Mouse (Mus musculus): Measurements from ENCODE around the gene Dmxl2.

Gene Dmxl2

DNA sequence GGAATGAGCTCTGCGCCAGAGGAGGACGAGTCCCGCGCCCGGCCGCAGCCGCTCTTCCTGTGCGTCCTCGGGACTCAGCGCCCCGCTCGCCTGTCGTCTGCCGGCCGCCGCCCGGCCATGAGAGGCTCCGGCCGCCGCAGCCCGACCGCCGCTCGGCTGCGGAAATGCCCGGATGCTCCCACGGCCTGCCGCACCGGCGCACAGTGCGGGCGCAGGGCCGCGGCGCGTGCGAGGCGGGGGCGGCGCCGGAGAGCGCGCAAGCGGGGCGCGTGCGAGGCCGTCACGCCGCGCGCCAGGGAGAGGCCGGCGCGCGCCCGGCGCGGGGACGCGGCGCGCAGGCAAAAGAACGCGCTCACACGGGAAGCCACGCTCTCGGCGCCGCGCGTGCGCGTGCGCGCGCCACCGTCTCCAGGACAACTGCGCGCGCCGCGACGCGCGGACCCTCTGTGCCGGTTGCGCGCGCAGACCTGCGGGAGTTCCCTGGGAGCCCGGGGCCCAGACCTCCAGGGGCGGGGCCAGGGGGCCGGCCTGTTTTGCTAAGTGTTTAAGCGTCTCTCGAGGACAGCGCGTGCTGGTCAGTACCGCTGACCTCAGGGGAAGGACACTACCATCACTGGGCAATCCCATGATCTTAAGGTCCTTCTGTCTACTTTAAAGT, at the start of gene Dmxl2:
TSS of gene Dmxl2 (minus strand) at position 174 of the 658 bp plus-strand sequence.
- DNase-seq, result peak; percentile 97

DNA sequence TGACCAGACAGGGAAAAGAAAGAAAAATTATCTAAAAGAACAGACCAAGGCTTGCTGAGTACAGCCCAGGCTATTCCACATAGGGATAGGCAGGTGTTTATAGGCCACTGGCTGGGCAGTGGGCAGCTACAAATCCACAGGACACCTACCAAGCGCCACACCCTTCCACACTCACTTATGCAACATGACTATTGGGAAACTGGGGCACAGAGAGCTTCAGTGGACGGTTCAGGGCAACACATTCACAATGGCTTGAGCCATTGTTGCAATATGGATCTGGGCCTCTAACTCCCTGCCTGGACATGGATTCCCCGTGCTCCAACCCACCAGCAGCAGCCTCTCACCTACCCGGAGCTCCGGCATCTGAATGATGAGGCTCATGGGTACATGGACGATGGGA, 48.0 kb upstream of the Dmxl2 start:
- DNase-seq, result no peak

DNA sequence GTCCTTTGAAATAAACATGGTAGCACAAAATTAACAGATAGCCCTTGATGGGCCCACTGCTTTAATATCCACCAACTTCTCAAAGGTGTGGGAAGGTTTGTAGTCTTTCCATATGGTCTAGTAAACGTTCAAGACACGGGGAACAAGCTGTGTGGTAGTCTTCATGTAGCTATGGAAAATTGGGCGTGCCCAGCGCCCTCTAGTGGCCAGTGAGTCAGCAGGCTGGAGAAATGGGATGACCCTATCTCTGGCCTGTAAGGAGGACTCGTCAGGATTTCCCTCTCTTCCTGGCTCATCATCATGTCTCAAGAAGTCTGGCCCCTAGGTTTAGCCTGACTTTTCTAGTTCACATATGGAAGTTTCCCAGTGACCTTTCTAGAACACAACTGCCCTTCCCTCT, 46.1 kb upstream of the Dmxl2 start:
- DNase-seq, result peak; percentile 66

DNA sequence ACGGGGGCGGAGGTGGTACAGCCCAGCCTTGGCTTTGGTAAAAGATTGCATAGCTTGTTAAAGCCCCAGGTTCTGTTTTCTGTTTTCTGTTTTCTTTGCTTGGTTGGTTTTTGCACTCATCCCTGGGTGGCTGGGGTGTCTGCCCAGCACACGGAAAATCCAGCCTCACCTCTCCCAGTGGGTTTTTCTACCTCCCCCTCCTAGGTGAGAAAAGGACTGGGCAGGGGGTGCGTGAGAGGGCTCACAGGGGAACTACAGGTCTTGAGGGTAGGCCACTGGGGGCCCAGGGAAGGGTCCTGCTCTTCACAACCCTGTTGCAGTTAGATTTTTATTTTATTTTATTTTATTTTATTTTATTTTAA, 43.5 kb upstream of the Dmxl2 start:
- no peak for DNase-seq

DNA sequence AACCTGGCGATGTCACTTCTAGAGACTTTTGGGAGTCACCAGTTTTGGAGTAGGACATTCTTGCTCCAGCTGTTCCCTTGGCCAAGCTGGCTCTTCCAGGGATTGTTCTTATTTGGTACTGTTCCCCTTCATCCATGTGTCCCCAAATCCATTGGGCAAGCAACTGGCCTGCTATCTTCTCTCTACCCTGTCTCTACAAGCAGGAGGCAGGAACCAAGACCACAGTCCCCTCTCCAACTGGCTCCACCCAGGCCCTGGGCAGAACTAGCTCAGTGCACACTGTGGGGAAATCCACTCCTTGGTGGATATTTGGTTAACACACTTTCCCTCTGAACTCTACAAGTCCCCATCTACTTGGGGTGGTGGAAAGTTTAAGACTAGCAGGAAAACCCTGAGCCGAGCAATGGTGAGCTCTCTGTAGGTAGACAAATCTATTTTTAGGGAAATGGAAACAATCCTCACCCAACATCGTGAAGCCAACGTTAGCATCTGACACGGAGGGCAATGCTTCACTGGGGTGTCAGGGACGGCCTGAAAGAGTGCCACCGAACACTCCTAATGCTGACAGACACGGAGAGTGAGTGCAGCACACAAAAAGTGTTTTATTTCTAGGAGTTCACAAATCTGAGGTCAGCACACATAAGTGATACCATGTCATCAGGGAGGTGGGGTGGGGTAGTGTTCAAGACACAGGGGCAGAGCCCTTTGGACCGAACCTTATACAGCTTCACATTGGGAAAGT, 43.0 kb upstream of the Dmxl2 start:
- no peak for DNase-seq

DNA sequence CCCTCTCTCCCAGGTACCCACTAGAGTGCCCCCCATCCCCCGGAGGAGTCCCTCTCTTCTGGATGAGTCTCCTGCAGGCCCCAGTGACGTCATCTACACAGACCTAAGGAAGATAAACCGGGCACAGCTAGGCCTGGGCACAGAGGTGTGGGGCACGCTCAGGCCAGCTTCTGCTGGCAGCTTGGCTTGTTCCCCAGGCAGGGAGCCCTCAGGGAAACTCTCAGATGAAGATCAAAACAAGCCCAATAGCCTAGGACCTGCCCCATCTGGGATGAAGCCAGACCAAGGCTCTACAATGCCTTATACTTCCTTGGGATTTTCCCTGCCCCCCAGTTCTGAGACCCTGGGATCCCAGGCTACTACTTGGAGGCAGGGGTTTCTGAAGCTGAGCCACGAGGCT, 39.4 kb upstream of the Dmxl2 start:
- no peak for DNase-seq

DNA sequence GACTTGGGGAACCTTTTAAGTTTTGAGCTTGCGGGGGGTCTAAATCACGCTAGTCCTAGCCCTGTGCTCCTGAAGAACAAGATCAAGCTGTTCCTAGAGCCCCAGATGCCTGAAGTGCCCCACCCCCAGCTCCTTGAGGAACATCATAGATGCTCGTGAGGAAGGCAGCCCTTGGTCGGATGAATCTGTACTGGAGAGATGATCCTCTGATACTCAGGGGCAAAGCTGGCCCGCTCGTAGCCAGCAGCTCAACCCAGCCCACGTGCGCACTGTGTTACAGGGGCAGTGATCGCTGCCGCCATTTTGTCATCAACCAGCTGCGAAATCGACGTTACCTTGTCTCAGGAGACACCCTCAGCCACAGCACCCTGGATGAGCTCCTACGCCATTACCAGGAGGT, 37.3 kb upstream of the Dmxl2 start, which contains the start of gene Sh2d7:
TSS of gene Sh2d7 (plus strand) at position 301 of the 400 bp plus-strand sequence.
- no peak for DNase-seq

DNA sequence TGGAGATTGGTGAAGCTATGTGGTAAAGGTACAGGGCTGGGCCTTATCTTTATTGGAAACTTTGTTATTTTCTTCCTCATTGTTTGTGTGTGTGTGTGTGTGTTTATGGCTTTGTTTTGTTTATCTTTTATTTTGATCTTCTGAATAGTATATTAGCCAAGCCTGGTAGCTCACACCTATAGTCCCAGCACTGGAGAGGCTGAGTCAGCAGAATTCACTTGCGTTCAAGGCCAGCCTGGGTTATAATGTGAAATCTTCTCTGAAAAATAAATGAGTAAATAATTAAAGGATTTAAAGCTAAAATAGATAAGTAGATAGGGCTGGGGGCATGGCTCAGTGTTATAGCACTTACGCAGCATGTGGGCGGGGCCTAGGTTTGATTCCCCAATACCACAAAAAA, 36.8 kb upstream of the Dmxl2 start:
- no peak for DNase-seq

DNA sequence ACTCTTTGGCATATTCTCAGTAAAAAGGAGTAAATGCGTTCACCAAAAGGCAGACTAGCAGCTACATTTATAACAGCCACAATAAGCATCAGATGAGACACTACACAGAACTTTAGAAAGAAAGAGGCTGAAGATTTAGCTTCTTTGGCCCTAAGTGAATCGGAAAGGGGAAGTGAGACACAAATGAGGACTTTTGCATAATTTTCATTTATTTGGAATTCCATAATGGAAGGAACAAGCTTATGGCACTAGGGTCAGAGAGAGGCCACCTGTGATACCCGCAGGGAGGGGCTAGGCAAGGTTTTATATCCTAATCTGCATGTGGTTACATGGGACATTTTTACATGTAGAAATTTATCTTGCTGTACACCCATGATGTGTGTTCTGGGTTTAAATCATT, 36.1 kb upstream of the Dmxl2 start:
- DNase-seq, result no peak

DNA sequence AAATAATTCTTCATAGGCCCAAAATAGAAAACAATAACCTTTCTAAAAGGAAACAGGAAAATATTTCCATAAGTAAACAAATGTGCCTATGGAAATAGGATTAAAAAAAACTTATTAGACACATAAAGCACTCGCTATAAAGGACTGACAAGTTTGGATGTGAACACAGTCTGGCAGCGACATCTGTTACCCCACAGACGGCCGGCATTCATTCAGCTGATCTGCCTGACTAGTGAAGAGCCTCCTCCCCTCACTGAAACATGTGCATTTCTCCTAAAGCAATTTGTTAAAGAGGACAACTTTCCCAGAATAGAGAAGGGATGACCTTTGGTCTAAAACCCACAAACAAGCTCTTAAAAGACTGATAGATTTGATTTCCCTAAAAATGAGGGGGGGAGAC, 35.6 kb upstream of the Dmxl2 start:
- DNase-seq, result no peak

DNA sequence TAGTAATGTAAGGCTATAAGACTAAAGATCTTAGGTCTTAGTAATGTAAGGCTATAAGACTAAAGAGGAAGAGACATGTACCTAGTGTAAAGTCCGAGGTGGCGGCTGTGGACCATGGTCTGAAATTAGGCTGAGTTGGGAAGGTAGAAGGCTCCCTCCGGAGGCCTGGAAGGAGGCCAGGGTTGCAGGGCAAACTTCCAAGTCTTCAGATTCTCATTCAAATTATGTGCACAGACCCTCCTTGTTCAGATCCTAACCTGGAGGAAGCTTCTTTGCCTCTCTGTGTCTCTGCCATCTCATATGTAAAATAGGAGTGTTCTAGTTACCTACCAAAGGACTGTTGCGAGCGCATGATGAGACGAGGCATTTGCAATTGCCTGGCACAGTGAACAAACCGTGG, 34.8 kb upstream of the Dmxl2 start:
- DNase-seq, result peak; percentile 45

DNA sequence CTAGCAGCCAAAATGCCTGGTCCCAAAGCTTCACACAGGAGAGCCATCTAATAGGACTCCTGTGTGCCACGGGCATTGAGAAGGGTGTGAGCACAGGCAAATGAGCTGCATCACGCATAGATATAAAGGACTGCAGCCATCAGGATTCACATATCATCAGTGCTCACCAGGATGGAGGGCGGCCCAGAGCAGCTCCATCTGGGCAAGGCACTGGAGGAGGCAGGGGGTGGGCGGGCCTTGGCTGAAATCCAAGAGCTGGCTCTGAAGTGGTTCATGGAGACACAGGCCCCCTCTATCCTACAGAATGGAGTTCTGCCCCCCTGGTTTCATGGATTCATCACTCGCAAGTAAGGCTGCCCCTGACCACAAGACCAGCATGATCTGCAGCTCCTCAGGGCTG, 32.5 kb upstream of the Dmxl2 start:
- DNase-seq, result no peak

DNA sequence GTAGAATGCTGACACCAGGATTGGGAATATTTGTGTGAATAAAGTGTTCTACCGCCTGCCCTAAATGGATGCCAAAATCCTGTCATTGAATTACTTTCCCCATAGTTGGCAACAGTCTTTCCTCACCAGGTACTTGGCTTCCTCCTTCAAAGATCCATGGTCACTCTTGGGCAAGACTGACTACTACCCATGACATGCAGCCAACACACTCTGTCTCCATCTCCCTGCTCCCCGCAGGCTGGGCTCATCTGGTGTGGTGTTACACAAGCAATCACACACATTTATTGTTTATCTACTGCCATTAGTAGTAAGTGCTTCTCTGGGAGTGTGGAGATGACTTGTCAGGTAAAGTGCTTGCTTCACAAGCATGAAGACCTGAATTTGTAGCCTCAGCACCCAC, 31.5 kb upstream of the Dmxl2 start:
- DNase-seq, result no peak

DNA sequence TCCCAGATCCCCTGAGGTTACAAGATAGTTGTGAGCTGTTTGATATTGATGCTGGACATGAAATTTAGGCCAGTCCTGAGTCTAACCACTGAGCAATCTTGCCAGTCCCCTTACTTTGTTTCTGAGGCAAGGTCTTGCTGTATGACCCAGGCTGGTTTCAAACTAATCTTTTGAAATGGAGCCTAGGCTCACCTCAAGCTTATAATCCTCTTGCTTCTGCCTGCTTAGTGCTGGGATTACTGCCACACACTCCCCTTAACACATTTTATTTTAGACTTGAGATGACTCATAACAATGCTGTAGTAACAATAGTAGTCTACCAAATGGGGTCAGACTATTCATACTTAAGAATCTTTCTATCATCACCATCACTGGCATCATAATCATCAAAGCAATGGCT, 30.0 kb upstream of the Dmxl2 start:
- no peak for DNase-seq

DNA sequence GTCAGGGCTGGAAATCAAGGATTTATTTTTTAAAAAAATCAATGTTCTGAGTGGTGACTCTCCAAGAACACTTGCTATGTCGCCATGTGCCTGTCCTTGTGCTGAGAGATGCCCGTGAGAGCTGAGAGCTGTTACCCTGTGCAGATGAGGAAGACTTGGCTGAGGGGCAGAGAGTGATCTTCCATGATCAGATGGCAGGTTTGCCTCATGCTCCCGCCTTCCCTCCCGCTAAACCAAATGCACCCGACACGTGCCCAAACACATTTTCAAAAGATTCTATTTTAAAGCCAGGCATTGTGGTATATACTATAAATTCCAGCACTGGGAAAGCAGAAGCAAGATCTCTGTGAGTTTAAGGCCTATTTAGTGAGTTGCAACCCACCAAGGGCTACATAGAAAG, 29.4 kb upstream of the Dmxl2 start:
- DNase-seq, result no peak

DNA sequence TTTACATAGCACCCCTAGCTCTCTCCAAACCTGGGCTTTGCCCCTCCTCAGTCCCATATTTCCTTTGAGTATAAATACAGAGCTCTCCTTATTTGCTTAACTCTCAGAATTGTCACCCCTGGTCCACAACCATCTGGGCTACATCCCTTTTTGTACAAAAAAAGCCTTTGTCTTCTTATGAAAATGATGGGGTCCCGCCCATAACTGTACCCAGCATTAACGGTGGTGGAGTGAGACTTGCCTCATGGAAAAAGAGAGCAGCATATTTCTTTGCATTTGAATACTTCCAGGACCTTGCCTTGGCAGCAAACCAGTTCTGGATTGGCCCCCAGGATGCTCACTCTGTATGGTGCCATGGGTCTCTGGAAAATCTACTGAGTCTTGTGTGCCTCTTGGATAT, 28.5 kb upstream of the Dmxl2 start:
- no peak for DNase-seq

DNA sequence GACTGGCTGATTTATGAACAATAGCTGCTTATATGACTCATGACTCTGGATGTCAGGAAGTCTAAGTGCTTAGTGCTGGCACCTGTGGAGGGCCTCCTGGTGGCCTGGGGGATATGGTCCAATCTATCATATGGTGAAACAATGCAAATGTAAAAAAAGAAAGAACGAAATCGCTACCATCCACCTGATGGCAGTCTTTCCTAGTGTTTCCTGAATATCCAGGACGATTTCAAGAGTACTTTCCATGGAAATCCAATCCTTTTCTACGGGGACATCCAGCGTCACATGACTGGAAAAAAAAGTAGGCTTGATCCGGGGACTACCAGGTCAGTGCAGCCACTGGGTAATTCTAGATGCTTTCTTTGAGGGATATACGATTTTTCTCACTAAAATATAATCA, 26.3 kb upstream of the Dmxl2 start:
- no peak for DNase-seq

DNA sequence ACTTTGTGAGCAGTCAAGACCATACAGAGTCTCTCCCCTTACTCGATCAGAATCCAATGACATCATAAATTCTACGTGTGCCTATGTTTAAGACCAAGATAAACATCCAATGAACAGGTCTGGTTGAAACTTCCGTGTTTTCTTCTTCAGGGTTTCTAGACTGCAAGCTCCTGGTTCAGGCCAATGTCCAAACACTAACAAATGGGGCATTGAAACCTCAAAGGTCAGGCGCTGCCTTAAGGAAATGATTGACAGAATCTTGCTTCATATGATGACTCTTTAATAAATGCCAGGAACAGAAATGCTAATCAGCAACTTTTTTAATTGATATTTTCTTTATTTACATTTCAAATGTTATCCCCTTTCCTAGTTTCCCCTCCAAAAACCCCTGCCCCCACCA, 18.9 kb upstream of the Dmxl2 start:
- DNase-seq, result peak; percentile 47

DNA sequence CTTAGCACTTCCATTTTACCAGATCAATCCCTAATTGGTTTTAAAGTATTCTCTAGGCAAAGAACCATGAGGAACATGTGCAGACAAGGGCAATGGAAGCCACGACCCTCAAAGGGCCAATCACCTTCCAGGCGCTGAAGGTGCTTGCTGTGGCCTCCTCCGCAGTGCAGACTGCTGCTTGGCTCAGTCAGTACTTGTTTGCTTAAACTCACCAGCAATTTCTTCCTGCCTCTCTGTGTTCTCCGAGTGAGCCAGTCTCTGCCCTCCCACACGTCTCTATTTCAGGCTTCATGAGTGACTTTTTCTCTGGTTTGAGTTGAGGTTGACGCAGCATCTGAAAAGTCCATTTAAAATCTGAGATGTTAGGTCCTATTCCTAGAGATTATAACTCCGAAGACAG, 17.5 kb upstream of the Dmxl2 start:
- DNase-seq, result no peak

DNA sequence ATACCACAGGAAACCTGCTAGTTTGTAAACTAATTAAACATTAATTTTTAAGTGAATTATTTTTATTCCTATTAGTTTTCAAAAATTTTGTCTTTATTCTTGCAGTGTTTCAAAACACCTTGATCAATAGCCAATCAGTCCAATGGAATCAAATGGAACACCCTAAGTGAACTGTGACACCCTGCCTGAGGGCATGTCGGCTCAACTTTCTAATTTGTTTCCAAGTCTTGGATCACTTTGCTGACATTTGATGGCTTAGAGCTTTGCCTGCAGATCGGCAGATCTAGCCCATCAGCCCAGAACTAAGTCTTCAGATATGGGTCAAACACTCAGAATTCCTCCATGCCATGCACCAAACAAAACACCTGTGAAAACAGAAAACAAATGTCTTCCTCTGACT, 14.6 kb upstream of the Dmxl2 start:
- DNase-seq, result no peak

DNA sequence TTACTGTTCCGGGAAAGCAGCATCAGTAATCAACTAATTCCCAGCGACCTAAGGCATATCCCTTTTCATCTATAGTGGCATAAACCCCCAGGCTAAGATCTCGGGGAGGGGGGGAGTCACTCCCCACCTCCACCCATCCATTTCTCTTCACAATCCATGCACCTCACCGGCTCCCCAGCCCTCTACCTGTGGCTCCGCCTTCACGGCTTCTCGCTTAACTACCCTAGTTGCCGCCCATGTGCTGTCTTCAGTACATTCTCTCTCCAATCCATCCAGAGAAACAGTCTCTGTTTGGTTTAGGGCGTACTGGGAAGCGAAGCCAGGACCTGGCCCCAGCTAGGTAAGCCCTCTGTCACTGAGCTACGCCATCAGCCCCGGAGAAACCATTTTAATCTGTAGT, 1.4 kb upstream of the Dmxl2 start:
- DNase-seq, result peak; percentile 33

DNA sequence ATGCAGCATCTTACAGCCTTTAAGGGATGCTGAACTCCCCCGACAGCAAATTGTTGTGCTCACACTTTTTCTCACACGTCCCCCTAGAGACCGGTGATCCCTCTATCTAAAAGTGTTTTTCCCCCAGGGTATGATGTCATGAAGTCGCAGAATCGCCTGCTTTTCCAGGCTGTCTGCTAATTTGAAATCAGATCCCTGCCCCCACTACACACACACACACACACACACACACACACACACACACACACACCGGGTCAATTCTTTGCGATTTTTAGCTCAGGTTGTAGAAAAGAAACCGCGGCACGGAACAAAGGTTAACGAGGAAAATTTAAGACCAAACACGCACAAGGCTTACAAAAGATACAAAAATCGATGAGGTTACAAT, 677 bp upstream of the Dmxl2 start:
- DNase-seq, result no peak

DNA sequence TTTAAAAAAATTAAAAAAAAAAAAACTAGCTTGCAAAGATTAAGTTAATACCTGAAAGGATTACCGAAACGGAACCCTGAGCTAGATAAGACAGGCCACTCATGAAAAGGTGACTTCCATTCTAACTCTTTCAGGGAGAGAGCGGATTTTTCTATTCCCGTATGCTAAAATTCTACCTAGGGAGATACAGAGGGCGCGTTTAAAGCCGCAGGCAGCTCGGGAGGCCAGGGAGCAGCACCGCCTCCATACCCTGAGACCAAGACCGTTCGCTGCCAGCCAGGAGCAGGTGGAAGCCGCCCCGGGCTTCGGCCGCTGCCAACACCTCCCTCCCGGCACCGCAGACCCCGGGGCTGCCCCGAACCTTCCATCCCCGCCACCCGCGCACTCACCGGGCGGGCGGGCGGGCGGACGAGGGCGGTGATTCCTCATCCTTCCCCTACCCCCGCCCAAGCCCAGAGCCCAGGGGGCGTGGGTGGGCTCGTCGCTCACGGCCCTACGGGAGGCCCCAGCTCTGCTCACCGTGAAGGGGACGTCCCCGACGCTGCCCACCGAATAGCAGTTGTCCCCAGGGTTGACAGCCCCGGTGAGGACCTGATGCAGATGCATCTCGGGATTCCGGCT, 484 bp downstream of the Dmxl2 start:
- DNase-seq, result peak; percentile 55

DNA sequence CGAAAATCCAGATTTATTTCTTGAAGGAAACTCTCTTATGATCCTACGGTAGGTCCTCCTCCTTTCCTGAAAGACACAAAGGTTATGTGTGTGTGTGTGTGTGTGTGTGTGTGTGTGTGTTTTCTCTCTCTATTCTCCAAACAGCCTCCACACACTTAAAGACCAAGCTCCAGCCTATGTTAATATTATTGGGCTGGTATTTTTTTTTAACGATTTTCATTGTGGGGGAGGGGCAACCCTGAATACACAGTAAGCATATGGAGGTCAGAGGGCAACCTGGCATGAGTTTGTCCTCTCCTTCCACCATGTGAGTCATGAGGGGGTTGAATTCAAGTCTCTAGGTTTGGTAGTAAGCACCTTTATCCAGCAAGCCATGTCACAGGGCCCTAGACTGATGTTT, 1.6 kb downstream of the Dmxl2 start:
- no peak for DNase-seq

DNA sequence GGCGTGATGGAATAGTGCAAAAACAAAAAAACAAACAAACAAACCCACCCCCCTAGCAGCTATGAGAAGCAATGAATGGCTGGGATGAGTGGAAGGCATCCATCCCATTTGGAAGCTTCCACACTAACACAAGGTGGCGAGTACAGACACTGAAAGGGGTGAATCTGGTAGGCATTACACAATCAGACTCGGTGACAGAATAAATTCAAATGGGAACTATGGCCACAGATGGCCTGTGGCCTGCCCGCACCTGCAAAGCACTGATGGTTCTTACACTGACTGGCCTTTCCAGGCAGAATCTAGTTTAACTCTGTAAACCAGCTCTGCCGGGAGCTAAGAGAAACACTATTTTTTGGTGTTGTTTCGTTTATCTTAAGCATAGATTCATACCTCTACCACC, 2.1 kb downstream of the Dmxl2 start:
- DNase-seq, result no peak
